Mouse (Mus musculus): ENCODE data around the gene Armh3. TPM values are rescaled to one million over a fixed set of nuclear protein-coding genes. Genes with fewer than 3 reads are reported as not detected.

The Armh3 gene
- total and polyA plus RNA-seq, 3 experiments = 1.1 to 4.9 (median 1.9) TPM

- no peaks in the 10 kb centered on the region for H3K9me3 ChIP-seq (replicated peaks; ENCODE audit: low read length)
- no peaks in the 10 kb centered on the region for H3K27me3 ChIP-seq (replicated peaks)
- dilution Hi-C loops (cut with MboI; ENCODE audit: extremely low pct_ligation_motif_present, extremely low pct_unique_long_range_greater_than_20kb, low sequenced_read_pairs) (no loop called here), in situ Hi-C loops (cut with MboI; ENCODE audit: low pct_ligation_motif_present, low pct_unique_long_range_greater_than_20kb, low sequenced_read_pairs) (no loop called here)
- H3K79me2 ChIP-seq (replicated peaks; ENCODE audit: control insufficient read depth, extremely low read depth, insufficient read depth, poor library complexity, severe bottlenecking) = no peaks in the 10 kb centered on the region
- no peak overlapping the region for H3K27ac ChIP-seq (ENCODE audit: insufficient read depth, low read depth)
- H3K36me3 ChIP-seq (replicated peaks in 1 of 2; ENCODE audit: control insufficient read depth in 1 of 2, insufficient read depth in 1 of 2, low read length in 1 of 2) = no peaks in the 10 kb centered on the region
- DNase-seq (ENCODE audit: extremely low read depth) = no peak
- TF ChIP-seq MXI1 (IDR thresholded peaks at IDR 0.05; ENCODE audit: low read depth, low read length) (no peak), CHD1 (IDR thresholded peaks at IDR 0.05; ENCODE audit: low read depth, low read length) (no peak), USF2 (conservative IDR thresholded peaks at IDR 0.05; ENCODE audit: low read depth, low read length) (no peak), ZKSCAN1 (IDR thresholded peaks at IDR 0.05; ENCODE audit: borderline replicate concordance, low read depth, low read length) (no peak), ETS1 (conservative IDR thresholded peaks at IDR 0.05; ENCODE audit: low read depth, low read length) (no peak), MYC (IDR thresholded peaks at IDR 0.05; ENCODE audit: low read depth, low read length) (no peak), UBTF (IDR thresholded peaks at IDR 0.05; ENCODE audit: low read depth, low read length) (no peak)
- H3K4me2 ChIP-seq (ENCODE audit: insufficient read depth, low read depth, poor library complexity, severe bottlenecking) = no peak overlapping the region
- no peak overlapping the region for H3K9ac ChIP-seq (ENCODE audit: insufficient read depth, low read depth)
- H3K4me1 ChIP-seq (ENCODE audit: control insufficient read depth in 1 of 2, insufficient read depth in 2 of 2) = peaks cover 2 to 6% of the 10 kb centered on the region in 2 experiments; a peak in 3 of 4 replicates
- H3K4me3 ChIP-seq (replicated peaks in 1 of 3; ENCODE audit: low read depth in 2 of 3, low read length in 2 of 3, poor library complexity in 1 of 3) = no peak overlapping the region
These were observed 162.8 kb downstream of the Armh3 start for GRCm38 (mm10) chr19:45835490-45835889.

- in situ Hi-C loops (cut with MboI; ENCODE audit: low pct_ligation_motif_present, low pct_unique_long_range_greater_than_20kb, low sequenced_read_pairs) (no loop called here), dilution Hi-C loops (cut with MboI; ENCODE audit: extremely low pct_ligation_motif_present, extremely low pct_unique_long_range_greater_than_20kb, low sequenced_read_pairs) (no loop called here)
- Histone ChIP-seq H3K36me3 (replicated peaks in 1 of 2; ENCODE audit: control insufficient read depth in 1 of 2, insufficient read depth in 1 of 2, low read length in 1 of 2) (no peaks in the 10 kb centered on the region), H3K9ac (ENCODE audit: insufficient read depth, low read depth) (no peak overlapping the region), H3K4me2 (ENCODE audit: insufficient read depth, low read depth, poor library complexity, severe bottlenecking) (no peak overlapping the region), H3K4me1 (ENCODE audit: control insufficient read depth in 1 of 2, insufficient read depth in 2 of 2) (peaks cover 2 to 6% of the 10 kb centered on the region in 2 experiments; a peak in 3 of 4 replicates), H3K9me3 (replicated peaks; ENCODE audit: low read length) (no peaks in the 10 kb centered on the region), H3K27me3 (replicated peaks) (no peaks in the 10 kb centered on the region), H3K4me3 (replicated peaks in 1 of 3; ENCODE audit: low read depth in 2 of 3, low read length in 2 of 3, poor library complexity in 1 of 3) (no peak overlapping the region), H3K79me2 (replicated peaks; ENCODE audit: control insufficient read depth, extremely low read depth, insufficient read depth, poor library complexity, severe bottlenecking) (no peaks in the 10 kb centered on the region), H3K27ac (ENCODE audit: insufficient read depth, low read depth) (no peak overlapping the region)
- no peak for DNase-seq (ENCODE audit: extremely low read depth)
- TF ChIP-seq UBTF (IDR thresholded peaks at IDR 0.05; ENCODE audit: low read depth, low read length) (no peak), IRF4 (IDR thresholded peaks at IDR 0.05; ENCODE audit: low read depth, low read length) (no peak), ZMIZ1 (IDR thresholded peaks at IDR 0.05; ENCODE audit: low read depth, low read length) (no peak), MYC (IDR thresholded peaks at IDR 0.05; ENCODE audit: low read depth, low read length) (no peak), POLR2A (IDR thresholded peaks at IDR 0.05; ENCODE audit: low read depth, low read length) (no peak), JUND (conservative IDR thresholded peaks at IDR 0.05; ENCODE audit: low read depth, low read length) (no peak)
These were observed 164.6 kb downstream of the Armh3 start for GRCm38 (mm10) chr19:45833665-45834064.

- TF ChIP-seq MYC (IDR thresholded peaks at IDR 0.05; ENCODE audit: low read depth, low read length) (no peak), RAD21 (IDR thresholded peaks at IDR 0.05; ENCODE audit: low read depth, low read length) (peak; percentile 3)
- dilution Hi-C loops (cut with MboI; ENCODE audit: extremely low pct_ligation_motif_present, extremely low pct_unique_long_range_greater_than_20kb, low sequenced_read_pairs) (no loop called here), in situ Hi-C loops (cut with MboI; ENCODE audit: low pct_ligation_motif_present, low pct_unique_long_range_greater_than_20kb, low sequenced_read_pairs) (no loop called here)
- Histone ChIP-seq H3K4me1 (ENCODE audit: control insufficient read depth in 1 of 2, insufficient read depth in 2 of 2) (peaks cover 0 to 2% of the 10 kb centered on the region in 2 experiments; a peak in 1 of 4 replicates), H3K4me3 (replicated peaks in 1 of 3; ENCODE audit: low read depth in 2 of 3, low read length in 2 of 3, poor library complexity in 1 of 3) (no peak overlapping the region), H3K9ac (ENCODE audit: insufficient read depth, low read depth) (no peak overlapping the region), H3K4me2 (ENCODE audit: insufficient read depth, low read depth, poor library complexity, severe bottlenecking) (no peak overlapping the region), H3K27ac (ENCODE audit: insufficient read depth, low read depth) (no peak overlapping the region), H3K9me3 (replicated peaks; ENCODE audit: low read length) (peaks cover 3% of the 10 kb centered on the region), H3K27me3 (replicated peaks) (no peaks in the 10 kb centered on the region), H3K79me2 (replicated peaks; ENCODE audit: control insufficient read depth, extremely low read depth, insufficient read depth, poor library complexity, severe bottlenecking) (no peaks in the 10 kb centered on the region), H3K36me3 (replicated peaks in 1 of 2; ENCODE audit: control insufficient read depth in 1 of 2, insufficient read depth in 1 of 2, low read length in 1 of 2) (no peaks in the 10 kb centered on the region)
- DNase-seq (ENCODE audit: extremely low read depth) = no peak
These were observed 167.6 kb downstream of the Armh3 start for GRCm38 (mm10) chr19:45830679-45831078.

Data from CH12.LX (cell line).